Mouse (Mus musculus) layer of hippocampus, postnatal 25 days (tissue): ENCODE measurements around the gene Supt20. TPM values are rescaled to one million over a fixed set of nuclear protein-coding genes. Genes with fewer than 3 reads are reported as not detected.
"Not testable (repeated sequence)": the region's sequence is repeated elsewhere in the genome, so short reads cannot be mapped to it uniquely, and the experiment has no call there.

Source experiments
- DNase-seq, 2 experiments: peaks; one replicate each; pipeline ENCODE4 v3.0.0; 2022; ENCODE audit warnings: mixed read lengths in 2 of 2, low spot score in 1 of 2; ENCODE audit errors: extremely low spot score in 1 of 2
- total RNA-seq, 2 experiments: library from RNA; stranded (reverse); gene quantifications; 2 replicates each; pipeline ENCODE4 v1.2.3; 2021

Supt20 gene
- total RNA-seq, 2 experiments from 2014 or later: 34.9 to 49.6 TPM

DNA sequence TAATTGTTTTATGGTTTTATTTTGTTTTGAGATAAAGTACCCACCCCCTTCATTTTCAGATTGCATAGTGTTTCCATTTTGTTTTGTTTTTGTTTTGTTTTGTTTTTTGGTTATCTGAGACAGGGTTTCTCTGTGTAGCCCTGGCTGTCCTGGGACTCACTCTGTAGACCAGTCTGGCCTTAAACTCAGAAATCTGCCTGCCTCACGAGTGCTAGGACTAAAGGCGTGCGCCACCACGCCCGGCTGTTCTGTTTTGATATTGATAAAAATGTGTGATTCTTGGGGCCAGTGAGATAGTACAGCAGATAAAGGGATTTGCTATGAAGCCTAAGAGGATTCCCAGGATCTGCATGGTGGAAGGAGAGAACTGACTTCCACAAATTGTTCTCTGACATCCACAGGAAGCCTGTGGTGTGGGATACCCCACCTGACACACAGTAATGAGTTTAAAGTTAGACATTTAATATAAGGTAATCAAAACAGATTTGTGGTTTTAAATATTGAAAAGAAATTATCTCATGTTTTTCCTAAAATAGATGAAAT lies 7.2 kb downstream of the Supt20 start:
- DNase-seq: no peak

- not testable (repeated sequence) for DNase-seq
Measured at GRCm38 (mm10) chr3:54704106-54704505, 11.5 kb downstream of the Supt20 start.

DNA sequence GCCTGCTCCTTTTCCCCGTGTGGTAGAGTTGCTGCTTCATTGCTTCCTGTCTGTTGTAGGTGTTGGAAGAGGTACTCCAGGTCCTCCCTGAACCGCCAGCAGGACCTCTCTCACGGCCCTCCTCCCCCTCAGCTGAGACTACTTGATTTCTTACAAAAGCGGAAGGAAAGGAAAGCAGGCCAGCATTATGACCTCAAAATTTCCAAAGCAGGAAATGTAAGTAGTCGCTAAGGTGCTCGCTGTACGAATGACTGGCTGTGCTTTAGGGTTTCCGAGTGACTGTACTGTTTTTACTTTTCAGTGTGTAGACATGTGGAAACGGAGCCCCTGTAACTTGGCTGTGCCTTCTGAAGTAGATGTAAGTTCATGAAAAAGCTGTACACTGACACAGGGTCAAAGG lies 16.4 kb downstream of the Supt20 start:
- DNase-seq: no peak

DNA sequence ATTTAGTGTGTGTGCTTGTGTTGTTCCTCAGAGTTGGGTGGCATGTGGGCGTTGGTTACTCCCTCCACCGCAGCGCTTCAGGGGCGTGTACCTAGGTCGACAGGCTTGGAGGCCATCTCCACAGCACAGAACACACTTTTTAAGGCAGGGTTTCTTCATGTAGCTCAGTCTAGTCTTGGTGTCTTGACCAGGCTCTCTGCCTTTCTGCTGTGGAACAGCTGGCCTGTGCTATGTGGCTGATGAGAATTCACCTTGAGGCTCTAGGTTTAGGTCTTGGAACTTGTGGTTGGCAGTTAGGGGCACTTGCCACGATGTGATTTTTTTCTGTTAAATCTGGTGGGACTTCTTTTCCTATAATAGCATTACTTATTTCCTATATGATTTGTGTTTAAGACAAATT lies 21.6 kb downstream of the Supt20 start, which contains the start of gene Gm21958:
Gm21958 (minus strand) TSS at position 101 of the 400 bp plus-strand sequence.
- DNase-seq: no peak

- DNase-seq: no peak
Measured at GRCm38 (mm10) chr3:54715461-54715860, 22.9 kb downstream of the Supt20 start.

GRCm38 (mm10) chr3:54717348-54717747 lies 24.7 kb downstream of the Supt20 start:
- no peak for DNase-seq

DNA sequence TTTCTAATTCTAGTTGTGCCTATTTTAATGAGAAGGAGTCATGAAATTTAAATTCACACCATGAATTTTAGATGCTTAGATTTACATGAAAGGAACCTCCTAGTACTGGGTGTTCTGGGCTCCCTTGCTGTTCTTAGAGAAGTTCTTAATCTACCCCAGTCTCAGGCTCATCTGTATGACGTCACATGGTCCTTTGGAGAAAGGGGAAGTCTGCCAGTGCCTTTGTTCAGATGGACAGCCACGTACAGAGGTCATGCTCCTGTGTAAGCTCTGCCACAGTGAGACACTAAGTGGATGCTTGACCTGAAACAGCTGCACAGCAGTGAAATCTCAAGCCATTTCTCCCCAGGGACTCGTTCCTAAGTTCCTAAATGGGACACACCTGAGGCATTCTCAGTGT lies 26.3 kb downstream of the Supt20 start:
- DNase-seq: no peak

GRCm38 (mm10) chr3:54723741-54724500 lies 31.3 kb downstream of the Supt20 start:
- DNase-seq: no peak

DNA sequence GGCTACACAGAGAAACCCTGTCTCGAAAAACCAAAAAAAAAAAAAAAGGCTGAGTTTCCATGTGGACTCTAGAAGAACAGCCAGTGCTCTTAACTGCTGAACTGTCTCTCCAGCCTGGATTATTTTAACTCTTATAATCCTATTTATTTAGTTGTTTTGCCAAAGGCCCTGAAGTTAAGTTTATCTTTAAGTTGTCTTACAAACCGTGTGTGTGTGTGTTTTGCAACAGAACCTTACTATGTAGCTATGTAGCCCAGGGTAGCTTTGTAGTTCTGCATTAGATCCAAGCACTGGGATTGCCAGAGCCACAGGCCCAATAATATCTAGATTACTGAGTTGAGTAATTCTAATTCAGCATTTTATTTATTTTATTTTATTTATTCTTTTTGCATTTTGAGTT lies 32.7 kb downstream of the Supt20 start:
- DNase-seq: no peak

- DNase-seq: no peak
Measured at GRCm38 (mm10) chr3:54727588-54727987, 35.0 kb downstream of the Supt20 start.

GRCm38 (mm10) chr3:54728100-54728499 lies 35.5 kb downstream of the Supt20 start:
- DNase-seq: no peak

- no peak for DNase-seq
Measured at GRCm38 (mm10) chr3:54731626-54732150, 39.1 kb downstream of the Supt20 start.

- no peak for DNase-seq
Measured at GRCm38 (mm10) chr3:54732371-54732770, 39.8 kb downstream of the Supt20 start.

DNA sequence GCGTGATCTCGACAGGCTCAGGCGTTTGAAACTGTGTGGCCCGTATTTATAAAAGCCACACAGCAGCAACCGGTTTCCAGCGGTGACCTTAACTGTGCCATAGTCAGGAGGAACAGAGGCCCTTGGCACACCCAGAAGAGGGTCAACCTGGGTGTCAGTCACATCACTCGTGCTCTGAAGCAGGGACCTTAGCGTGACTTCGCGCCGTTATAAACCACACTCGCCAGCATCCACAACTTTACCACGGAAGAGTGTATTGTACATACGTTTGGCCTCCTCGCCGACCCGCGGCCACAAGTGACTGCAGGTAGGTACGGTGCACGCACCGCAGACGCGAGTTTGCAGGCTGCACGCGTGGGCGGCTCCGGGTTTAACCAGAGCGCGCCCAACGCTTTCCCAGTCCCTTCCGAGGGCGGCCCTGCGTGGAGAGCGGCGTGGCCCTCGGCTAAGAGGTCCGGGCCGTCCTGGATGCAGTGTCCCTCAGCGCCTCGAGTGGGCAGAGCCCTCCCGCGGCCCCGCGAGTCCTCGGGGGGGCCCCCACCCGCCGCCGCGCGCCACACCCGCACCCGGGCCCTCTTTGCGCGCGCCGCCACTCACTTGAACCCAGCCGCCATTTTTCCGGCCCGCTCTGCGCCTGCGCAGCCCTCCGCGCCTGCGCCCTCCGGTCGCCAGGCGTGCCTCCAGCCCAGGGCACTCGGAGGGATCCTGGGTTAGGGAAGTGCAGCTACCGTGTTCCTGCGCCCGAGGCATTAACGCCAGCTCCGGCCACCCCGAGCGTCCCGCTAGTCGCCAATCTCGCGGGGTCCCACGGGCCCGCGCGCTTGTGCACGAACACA lies 42.0 kb downstream of the Supt20 start:
- peak; percentile 90 to 91 for DNase-seq

GRCm38 (mm10) chr3:54735247-54736046 lies 42.8 kb downstream of the Supt20 start, which contains the start of the genes Exosc8 and Alg5:
Exosc8 (minus strand) TSS chr3:54735393.
Alg5 (plus strand) TSS chr3:54735539.
- peak; percentile 89 to 99 for DNase-seq

GRCm38 (mm10) chr3:54736101-54736927 lies 43.7 kb downstream of the Supt20 start:
- DNase-seq: no peak

DNA sequence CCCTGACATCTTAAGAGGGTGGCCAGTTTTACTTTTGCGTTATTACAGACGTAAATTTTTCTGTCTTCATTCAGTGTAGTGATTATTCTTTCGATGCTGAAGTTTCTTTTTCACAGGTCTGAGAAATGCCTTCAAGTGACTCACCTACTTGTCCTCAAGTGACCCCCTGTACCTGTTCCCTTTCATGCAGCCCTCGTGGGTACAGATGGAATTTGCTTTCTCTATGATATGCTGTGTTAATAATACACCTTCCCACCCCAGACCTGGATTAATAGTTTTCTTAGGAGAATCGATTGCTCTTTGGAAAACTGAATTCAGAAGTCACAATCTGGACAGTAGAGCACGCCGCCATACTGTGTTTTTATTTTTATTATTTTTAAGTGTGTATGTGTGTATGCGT lies 44.7 kb downstream of the Supt20 start:
- DNase-seq: no peak

- no peak for DNase-seq
Measured at GRCm38 (mm10) chr3:54741965-54742364, 49.4 kb downstream of the Supt20 start.

GRCm38 (mm10) chr3:54745799-54746198 lies 53.2 kb downstream of the Supt20 start:
- peak in 1 of 2 experiments; percentile 27 for DNase-seq
